Mouse (Mus musculus): ENCODE measurements around the gene Nmrk2. TPM values are rescaled to one million over a fixed set of nuclear protein-coding genes. Genes with fewer than 3 reads are reported as not detected.

Gene Nmrk2
- polyA plus RNA-seq, 1 experiment from 2014 or later: not detected

Other genes with a start within 250 kb of the Nmrk2 start
- gene Gng7, start 187.1 kb downstream of the Nmrk2 start, polyA plus RNA-seq (2014; fragmentation: Nextera tagmentation; extraction: Ambion mirVana): 15.3 and 20.8 TPM in 2 replicates
- 19.0 and 21.0 TPM in 2 replicates for gene Diras1, start 176.4 kb downstream of the Nmrk2 start, polyA plus RNA-seq (2014; fragmentation: Nextera tagmentation; extraction: Ambion mirVana)
- gene Slc39a3, start 164.6 kb downstream of the Nmrk2 start, polyA plus RNA-seq (2014; fragmentation: Nextera tagmentation; extraction: Ambion mirVana): 20.7 and 26.9 TPM in 2 replicates
- gene Sgta, start 141.9 kb downstream of the Nmrk2 start, polyA plus RNA-seq (2014; fragmentation: Nextera tagmentation; extraction: Ambion mirVana): 304 and 312 TPM in 2 replicates
- 38.9 and 45.6 TPM in 2 replicates for gene Thop1, start 132.0 kb downstream of the Nmrk2 start, polyA plus RNA-seq (2014; fragmentation: Nextera tagmentation; extraction: Ambion mirVana)
- 0.14 and 0.25 TPM in 2 replicates for gene Creb3l3, start 103.2 kb downstream of the Nmrk2 start, polyA plus RNA-seq (2014; fragmentation: Nextera tagmentation; extraction: Ambion mirVana)
- gene Map2k2, start 96.1 kb downstream of the Nmrk2 start, polyA plus RNA-seq (2014; fragmentation: Nextera tagmentation; extraction: Ambion mirVana): 180 and 203 TPM in 2 replicates
- 6.2 and 8.2 TPM in 2 replicates for gene Zbtb7a, start 66.8 kb downstream of the Nmrk2 start, polyA plus RNA-seq (2014; fragmentation: Nextera tagmentation; extraction: Ambion mirVana)
- gene Pias4, start 34.1 kb downstream of the Nmrk2 start, polyA plus RNA-seq (2014; fragmentation: Nextera tagmentation; extraction: Ambion mirVana): 44.0 and 45.5 TPM in 2 replicates
- gene Eef2, start 25.4 kb downstream of the Nmrk2 start, polyA plus RNA-seq (2014; fragmentation: Nextera tagmentation; extraction: Ambion mirVana): 474 and 520 TPM in 2 replicates
- gene Dapk3, start 19.0 kb downstream of the Nmrk2 start, polyA plus RNA-seq (2014; fragmentation: Nextera tagmentation; extraction: Ambion mirVana): 49.0 and 50.0 TPM in 2 replicates
- gene 4930442H23Rik, start 18.2 kb downstream of the Nmrk2 start, polyA plus RNA-seq (2014; fragmentation: Nextera tagmentation; extraction: Ambion mirVana): not detected in 2 replicates
- gene Atcay, start 28.8 kb upstream of the Nmrk2 start, polyA plus RNA-seq (2014; fragmentation: Nextera tagmentation; extraction: Ambion mirVana): 56.6 and 78.4 TPM in 2 replicates
- 7.5 and 13.4 TPM in 2 replicates for gene Zfr2, start 31.1 kb upstream of the Nmrk2 start, polyA plus RNA-seq (2014; fragmentation: Nextera tagmentation; extraction: Ambion mirVana)
- gene Matk, start 50.9 kb upstream of the Nmrk2 start, polyA plus RNA-seq (2014; fragmentation: Nextera tagmentation; extraction: Ambion mirVana): 12.3 and 17.4 TPM in 2 replicates
- 107 and 136 TPM in 2 replicates for gene Mrpl54, start 64.9 kb upstream of the Nmrk2 start, polyA plus RNA-seq (2014; fragmentation: Nextera tagmentation; extraction: Ambion mirVana)
- gene Apba3, start 64.9 kb upstream of the Nmrk2 start, polyA plus RNA-seq (2014; fragmentation: Nextera tagmentation; extraction: Ambion mirVana): 30.5 and 36.8 TPM in 2 replicates
- 4.8 and 7.0 TPM in 2 replicates for gene Tjp3, start 89.5 kb upstream of the Nmrk2 start, polyA plus RNA-seq (2014; fragmentation: Nextera tagmentation; extraction: Ambion mirVana)
- 76.4 and 114 TPM in 2 replicates for gene Pip5k1c, start 90.9 kb upstream of the Nmrk2 start, polyA plus RNA-seq (2014; fragmentation: Nextera tagmentation; extraction: Ambion mirVana)
- 16.8 and 22.2 TPM in 2 replicates for gene Cactin, start 119.1 kb upstream of the Nmrk2 start, polyA plus RNA-seq (2014; fragmentation: Nextera tagmentation; extraction: Ambion mirVana)
- gene Tbxa2r, start 126.7 kb upstream of the Nmrk2 start, polyA plus RNA-seq (2014; fragmentation: Nextera tagmentation; extraction: Ambion mirVana): 2.9 and 4.1 TPM in 2 replicates
- gene Gipc3, start 141.2 kb upstream of the Nmrk2 start, polyA plus RNA-seq (2014; fragmentation: Nextera tagmentation; extraction: Ambion mirVana): not detected in 2 replicates
- gene Hmg20b, start 148.4 kb upstream of the Nmrk2 start, polyA plus RNA-seq (2014; fragmentation: Nextera tagmentation; extraction: Ambion mirVana): 42.5 and 44.4 TPM in 2 replicates
- gene Mfsd12, start 155.4 kb upstream of the Nmrk2 start, polyA plus RNA-seq (2014; fragmentation: Nextera tagmentation; extraction: Ambion mirVana): 4.1 and 4.9 TPM in 2 replicates
- gene 4930404N11Rik, start 163.8 kb upstream of the Nmrk2 start, polyA plus RNA-seq (2014; fragmentation: Nextera tagmentation; extraction: Ambion mirVana): 0.33 TPM in 1 of 2 replicates, not detected in the other
- gene Fzr1, start 176.5 kb upstream of the Nmrk2 start, polyA plus RNA-seq (2014; fragmentation: Nextera tagmentation; extraction: Ambion mirVana): 101 and 109 TPM in 2 replicates
- gene Dohh, start 182.4 kb upstream of the Nmrk2 start, polyA plus RNA-seq (2014; fragmentation: Nextera tagmentation; extraction: Ambion mirVana): 78.7 and 78.8 TPM in 2 replicates
- 3.6 and 4.8 TPM in 2 replicates for gene Gm48551, start 182.4 kb upstream of the Nmrk2 start, polyA plus RNA-seq (2014; fragmentation: Nextera tagmentation; extraction: Ambion mirVana)
- gene Gm48552, start 187.0 kb upstream of the Nmrk2 start, polyA plus RNA-seq (2014; fragmentation: Nextera tagmentation; extraction: Ambion mirVana): 0.65 and 0.69 TPM in 2 replicates
- gene Smim24, start 191.0 kb upstream of the Nmrk2 start, polyA plus RNA-seq (2014; fragmentation: Nextera tagmentation; extraction: Ambion mirVana): 1.5 and 2.0 TPM in 2 replicates